Mouse (Mus musculus): ENCODE data around the gene Prickle3.

The Prickle3 gene

GRCm38 (mm10) chrX:7657221-7657639 is at the start of gene Prickle3:
TSS of gene Prickle3 (plus strand) at chrX:7657260.
- no peak for DNase-seq (ENCODE audit: low read depth, low spot score)

- no peak for DNase-seq (ENCODE audit: low read depth, low spot score)
Observed at GRCm38 (mm10) chrX:7610035-7610434, 47.0 kb upstream of the Prickle3 start.

GRCm38 (mm10) chrX:7610536-7611258 is 46.4 kb upstream of the Prickle3 start:
- DNase-seq (ENCODE audit: low read depth, low spot score) = no peak

- no peak for DNase-seq (ENCODE audit: low read depth, low spot score)
Observed at GRCm38 (mm10) chrX:7617889-7618551, 39.0 kb upstream of the Prickle3 start.

GRCm38 (mm10) chrX:7632560-7632959 is 24.5 kb upstream of the Prickle3 start:
- no peak for DNase-seq (ENCODE audit: low read depth, low spot score)

- no peak for DNase-seq (ENCODE audit: low read depth, low spot score)
Observed at GRCm38 (mm10) chrX:7635101-7635500, 22.0 kb upstream of the Prickle3 start.

- peak; percentile 56 for DNase-seq (ENCODE audit: low read depth, low spot score)
Observed at GRCm38 (mm10) chrX:7638401-7639091, 18.5 kb upstream of the Prickle3 start, which contains the start of gene Syp. TSS of gene Syp (plus strand) at chrX:7638471.

GRCm38 (mm10) chrX:7639536-7640325 is 17.3 kb upstream of the Prickle3 start:
- no peak for DNase-seq (ENCODE audit: low read depth, low spot score)

GRCm38 (mm10) chrX:7640785-7641184 is 16.3 kb upstream of the Prickle3 start:
- no peak for DNase-seq (ENCODE audit: low read depth, low spot score)

GRCm38 (mm10) chrX:7645349-7645748 is 11.7 kb upstream of the Prickle3 start:
- no peak for DNase-seq (ENCODE audit: low read depth, low spot score)

- DNase-seq (ENCODE audit: low read depth, low spot score) = peak; percentile 74
Observed at GRCm38 (mm10) chrX:7648671-7649304, 8.3 kb upstream of the Prickle3 start.

- DNase-seq (ENCODE audit: low read depth, low spot score) = no peak
Observed at GRCm38 (mm10) chrX:7658031-7658784, 1.1 kb downstream of the Prickle3 start.

- DNase-seq (ENCODE audit: low read depth, low spot score) = no peak
Observed at GRCm38 (mm10) chrX:7658785-7659589, 1.9 kb downstream of the Prickle3 start.

- DNase-seq (ENCODE audit: low read depth, low spot score) = no peak
Observed at GRCm38 (mm10) chrX:7661086-7661485, 4.0 kb downstream of the Prickle3 start.

- no peak for DNase-seq (ENCODE audit: low read depth, low spot score)
Observed at GRCm38 (mm10) chrX:7662936-7663335, 5.9 kb downstream of the Prickle3 start.

GRCm38 (mm10) chrX:7664791-7665190 is 7.7 kb downstream of the Prickle3 start:
- no peak for DNase-seq (ENCODE audit: low read depth, low spot score)

GRCm38 (mm10) chrX:7665739-7666502 is 8.9 kb downstream of the Prickle3 start:
- no peak for DNase-seq (ENCODE audit: low read depth, low spot score)

- no peak for DNase-seq (ENCODE audit: low read depth, low spot score)
Observed at GRCm38 (mm10) chrX:7670390-7670881, 13.4 kb downstream of the Prickle3 start.

Data from WW6 (cell line).